Mouse (Mus musculus) limb, embryonic 15.5 days (tissue): ENCODE results near the gene Zfp583. TPM values are rescaled to one million over a fixed set of nuclear protein-coding genes. Genes with fewer than 3 reads are reported as not detected.
"Not testable (repeated sequence)": the region's sequence is repeated elsewhere in the genome, so short reads cannot be mapped to it uniquely, and the experiment has no call there.

Source experiments
- ATAC-seq: fragments of 200-750 bp; cut with Nextera tagmentation; 2 replicates; pipeline ENCODE4 v1.8.0; 2017; ENCODE audit warnings: low read depth, moderate TSS enrichment; ENCODE audit not compliant: insufficient number of reproducible peaks, low FRiP score, low TSS enrichment
- H3K27ac ChIP-seq: fragments of 300-500 bp; sonication (generic); 2 replicates; pipeline ENCODE4 v1.5.1; 2015; ENCODE audit warnings: moderate library complexity, mild to moderate bottlenecking, inconsistent platforms
- H3K27me3 ChIP-seq: fragments of 300-500 bp; sonication (generic); 2 replicates; pipeline ENCODE4 v1.6.1; 2015; ENCODE audit warnings: inconsistent platforms
- H3K36me3 ChIP-seq: fragments of 300-500 bp; sonication (generic); 2 replicates; pipeline ENCODE4 v1.6.1; 2015; ENCODE audit warnings: inconsistent platforms
- H3K4me1 ChIP-seq: fragments of 300-500 bp; sonication (generic); 2 replicates; pipeline ENCODE4 v1.6.1; 2015; ENCODE audit warnings: inconsistent platforms
- H3K4me2 ChIP-seq: fragments of 300-500 bp; sonication (generic); 2 replicates; pipeline ENCODE4 v1.6.1; 2015; ENCODE audit warnings: mild to moderate bottlenecking, inconsistent platforms
- H3K4me3 ChIP-seq: fragments of 300-500 bp; sonication (generic); 2 replicates; pipeline ENCODE4 v1.5.1; 2015; ENCODE audit warnings: mild to moderate bottlenecking, inconsistent platforms
- H3K9ac ChIP-seq: fragments of 300-500 bp; sonication (generic); 2 replicates; pipeline ENCODE4 v1.6.1; 2015; ENCODE audit warnings: inconsistent platforms
- H3K9me3 ChIP-seq: fragments of 300-500 bp; sonication (generic); 2 replicates; pipeline ENCODE4 v1.6.1; 2016; ENCODE audit warnings: inconsistent platforms
- WGBS: fragments of 180-500 bp; shearing (Covaris S2); methylation state at CpG from one replicate; pipeline ENCODE4 v1.1.7; 2015; 5-methylcytosine and 5-hydroxymethylcytosine counted together
- polyA plus RNA-seq: library from polyadenylated mRNA; unstranded; fragments of >200 nt; fragmentation: Nextera tagmentation; extraction: Ambion mirVana; gene quantifications from 2 replicates; pipeline ENCODE4 v1.2.1, GENCODE M21; 2015

Gene Zfp583
- 5.3 and 5.9 TPM in 2 replicates for polyA plus RNA-seq

DNA sequence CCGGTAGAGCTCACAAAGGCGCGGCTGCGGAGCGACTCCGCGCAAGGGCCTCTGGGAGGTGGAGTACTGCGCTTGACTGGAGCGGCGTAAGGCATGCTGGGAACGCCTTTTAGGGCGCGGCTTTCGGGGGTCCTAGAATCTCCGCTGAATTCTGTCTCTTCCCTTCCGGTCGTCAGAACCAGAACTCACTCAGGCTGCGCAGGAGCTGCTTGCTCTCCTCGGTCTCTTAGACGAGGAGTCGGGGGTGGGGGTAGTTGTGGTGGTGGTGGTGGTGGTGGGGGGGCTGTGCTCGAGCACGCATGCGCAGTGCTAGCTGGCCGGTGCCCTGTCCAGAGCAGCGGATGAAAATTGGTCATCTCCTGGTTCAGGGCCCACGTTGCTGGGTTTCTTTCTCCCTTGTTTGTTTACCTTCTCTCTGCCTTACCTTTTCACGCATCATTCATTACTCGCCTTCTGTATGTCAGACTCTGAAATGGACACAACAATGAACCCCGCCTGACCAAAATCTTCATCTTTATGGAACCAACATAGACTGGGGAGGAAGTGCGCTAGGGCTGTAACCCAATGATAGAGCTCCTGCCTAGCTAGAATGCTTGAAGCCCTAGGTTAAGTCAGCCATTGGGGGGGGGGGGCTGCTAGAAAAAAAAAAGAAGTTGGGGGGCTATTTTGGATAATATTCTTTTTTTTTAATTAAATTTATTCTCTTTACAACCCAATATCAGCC lies at the start of gene Zfp583:
Zfp583 (minus strand) TSS at position 53 of the 724 bp plus-strand sequence.
- Histone ChIP-seq H3K27ac (peak within 1 kb of the TSS; percentile 87), H3K27me3 (no peaks in the 10 kb centered on the region), H3K4me1 (peaks cover 14% of the 10 kb centered on the region; the same call in 1 of the 2 replicates), H3K36me3 (peaks cover 12% of the 10 kb centered on the region; the same call in 1 of the 2 replicates), H3K4me3 (peak within 1 kb of the TSS; percentile 62), H3K9ac (peak within 1 kb of the TSS; percentile 61), H3K4me2 (peak within 1 kb of the TSS; percentile 61), H3K9me3 (no peaks in the 10 kb centered on the region)
- peak; percentile 90 for ATAC-seq
- WGBS: 5% methylated on average over 31 of the region's 31 CpGs

DNA sequence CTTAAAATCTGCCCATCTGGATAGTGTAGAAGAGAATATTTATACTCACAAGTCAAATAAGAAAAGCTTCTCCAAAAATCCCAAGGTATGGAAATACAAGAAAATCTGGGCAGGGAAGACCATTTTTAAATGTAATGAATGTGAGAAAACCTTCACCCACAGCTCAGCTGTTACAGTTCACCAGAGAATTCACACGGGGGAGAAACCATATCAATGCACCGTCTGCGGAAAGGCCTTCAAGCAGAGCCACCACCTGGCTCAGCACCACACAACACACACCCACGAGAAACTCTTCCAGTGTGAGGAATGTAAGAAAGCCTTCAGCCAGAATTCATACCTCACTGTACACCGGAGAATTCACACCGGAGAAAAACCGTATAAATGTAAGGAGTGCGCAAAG lies 47.4 kb upstream of the Zfp583 start:
- H3K27ac ChIP-seq: no peak overlapping the region
- H3K27me3 ChIP-seq: no peaks in the 10 kb centered on the region
- ATAC-seq: no peak
- no peaks in the 10 kb centered on the region for H3K9me3 ChIP-seq
- H3K4me2 ChIP-seq: no peak overlapping the region
- H3K36me3 ChIP-seq: peaks cover 3% of the 10 kb centered on the region; the same call in 1 of the 2 replicates
- no peak overlapping the region for H3K4me3 ChIP-seq
- H3K4me1 ChIP-seq: peaks cover 10% of the 10 kb centered on the region
- WGBS: 81% methylated on average over 8 of the region's 8 CpGs
- H3K9ac ChIP-seq: no peak overlapping the region

DNA sequence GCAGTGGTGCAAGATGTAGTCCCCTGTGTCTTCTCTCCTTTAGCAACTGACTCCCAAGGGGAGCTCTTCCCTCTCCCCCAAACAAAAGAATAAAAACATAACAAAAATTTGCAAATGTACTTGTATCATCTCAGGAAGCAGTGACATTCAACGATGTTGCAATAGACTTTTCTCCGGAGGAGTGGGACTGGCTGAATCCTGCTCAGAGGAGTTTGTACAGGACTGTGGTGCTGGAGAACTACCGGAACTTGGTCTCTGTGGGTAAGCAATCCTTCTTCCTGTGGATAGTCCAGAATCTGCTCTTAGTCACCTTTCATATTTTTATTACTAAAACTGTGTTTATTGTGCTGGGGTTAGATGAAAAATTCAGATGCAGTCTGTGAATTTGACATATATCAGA lies 41.9 kb upstream of the Zfp583 start:
- no peak overlapping the region for H3K27ac ChIP-seq
- no peaks in the 10 kb centered on the region for H3K27me3 ChIP-seq
- no peak for ATAC-seq
- H3K9me3 ChIP-seq: no peaks in the 10 kb centered on the region
- no peak overlapping the region for H3K4me3 ChIP-seq
- H3K36me3 ChIP-seq: 0 out of 2 replicates have a peak, but pooled peaks cover 4% of the 10 kb centered on the region
- H3K4me1 ChIP-seq: no peaks in the 10 kb centered on the region
- WGBS: 91% methylated on average over 3 of the region's 3 CpGs
- no peak overlapping the region for H3K4me2 ChIP-seq
- no peak overlapping the region for H3K9ac ChIP-seq

DNA sequence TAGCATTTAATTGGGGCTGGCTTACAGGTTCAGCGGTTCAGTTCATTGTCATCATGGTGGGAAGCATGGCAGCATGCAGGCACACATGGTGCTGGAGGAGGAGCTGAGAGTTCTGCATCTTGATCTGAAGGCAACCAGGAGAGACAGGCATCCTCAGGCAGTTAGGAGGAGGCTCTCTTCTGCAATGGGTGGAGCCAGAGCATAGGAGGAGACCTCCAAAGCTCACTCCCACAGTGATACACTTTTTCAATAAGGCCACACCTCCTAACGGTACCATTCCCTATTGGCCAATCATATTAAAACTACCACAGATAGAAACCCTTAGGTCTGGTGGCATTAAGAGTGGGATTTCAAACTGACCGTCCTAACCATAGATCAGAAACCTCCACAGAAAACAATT lies 38.4 kb upstream of the Zfp583 start:
- Histone ChIP-seq H3K36me3 (0 out of 2 replicates have a peak, but pooled peaks cover 4% of the 10 kb centered on the region), H3K27me3 (no peaks in the 10 kb centered on the region), H3K4me3 (no peak overlapping the region), H3K4me2 (no peak overlapping the region), H3K4me1 (no peaks in the 10 kb centered on the region), H3K9me3 (no peaks in the 10 kb centered on the region), H3K27ac (no peak overlapping the region), H3K9ac (no peak overlapping the region)
- WGBS: 75% methylated on average over 3 of the region's 3 CpGs
- ATAC-seq: no peak

DNA sequence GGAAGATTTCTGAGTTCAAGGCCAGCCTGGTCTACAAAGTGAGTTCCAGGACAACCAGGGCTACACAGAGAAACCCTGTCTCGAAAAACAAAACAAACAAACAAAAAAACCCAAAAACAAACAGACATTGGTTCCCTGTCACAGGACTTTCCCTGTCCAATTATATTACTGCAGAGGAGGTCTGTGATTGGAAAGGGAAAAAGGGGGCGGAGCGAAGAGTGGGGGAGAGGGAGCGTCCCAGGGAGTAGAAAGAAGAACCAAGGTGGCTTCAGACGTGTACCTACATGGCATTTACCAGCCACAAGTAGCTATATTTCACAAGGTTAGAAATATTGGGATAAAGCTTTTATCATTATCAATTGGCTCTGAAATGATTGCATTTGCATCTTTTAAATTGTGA lies 37.1 kb upstream of the Zfp583 start:
- not testable (repeated sequence) for H3K4me2 ChIP-seq, H3K9me3 ChIP-seq, H3K9ac ChIP-seq, H3K4me3 ChIP-seq, H3K4me1 ChIP-seq, ATAC-seq, H3K27ac ChIP-seq, H3K36me3 ChIP-seq, H3K27me3 ChIP-seq
- WGBS: 79% methylated on average over 5 of the region's 5 CpGs

DNA sequence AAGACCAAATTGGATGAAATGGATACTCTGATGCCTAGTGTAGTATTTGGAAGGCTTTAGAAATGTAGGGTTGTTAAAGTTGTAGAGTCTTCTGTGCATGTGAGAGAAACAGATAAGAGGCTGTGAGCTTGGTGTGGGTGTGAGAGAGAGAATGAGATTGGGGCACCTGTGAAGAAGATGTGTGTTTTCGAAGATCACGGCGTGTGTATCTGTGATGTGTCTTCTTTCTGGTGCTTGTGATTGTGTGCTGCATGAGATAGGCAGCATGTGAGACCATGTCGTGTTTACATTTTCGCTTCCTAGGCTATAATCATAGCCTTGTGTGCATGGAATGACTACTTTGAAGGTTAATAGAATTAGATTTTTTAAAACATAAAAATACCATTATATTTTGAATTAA lies 36.1 kb upstream of the Zfp583 start:
- H3K36me3 ChIP-seq: 0 out of 2 replicates have a peak, but pooled peaks cover under 1% of the 10 kb centered on the region
- H3K27me3 ChIP-seq: no peaks in the 10 kb centered on the region
- H3K4me2 ChIP-seq: no peak overlapping the region
- no peak for ATAC-seq
- H3K4me1 ChIP-seq: no peaks in the 10 kb centered on the region
- H3K9ac ChIP-seq: no peak overlapping the region
- no peak overlapping the region for H3K4me3 ChIP-seq
- no peaks in the 10 kb centered on the region for H3K9me3 ChIP-seq
- H3K27ac ChIP-seq: no peak overlapping the region
- WGBS: 85% methylated on average over 5 of the region's 5 CpGs

DNA sequence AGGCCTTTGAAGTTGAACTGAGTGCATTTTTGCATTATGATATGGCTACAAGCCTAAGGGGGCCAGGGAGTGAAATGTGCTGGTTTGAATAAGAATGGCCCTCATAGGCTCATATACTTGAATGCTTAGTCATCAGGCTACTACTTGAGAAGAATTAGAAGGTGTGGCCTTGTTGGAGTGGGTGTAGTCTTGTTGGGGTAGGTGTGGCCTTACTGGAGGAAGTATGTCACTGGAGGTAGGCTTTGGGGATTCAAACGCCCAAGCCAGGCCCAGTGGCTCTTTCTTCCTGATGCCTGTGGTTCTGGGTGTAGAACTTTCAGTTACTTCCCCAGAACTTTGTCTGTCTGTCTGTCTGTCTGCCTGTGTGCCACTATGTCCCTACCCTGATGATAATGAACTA lies 33.7 kb upstream of the Zfp583 start:
- Histone ChIP-seq H3K36me3 (no peaks in the 10 kb centered on the region), H3K9ac (no peak overlapping the region), H3K9me3 (no peaks in the 10 kb centered on the region), H3K4me2 (no peak overlapping the region), H3K27me3 (no peaks in the 10 kb centered on the region), H3K4me3 (no peak overlapping the region), H3K4me1 (no peaks in the 10 kb centered on the region), H3K27ac (no peak overlapping the region)
- ATAC-seq: no peak
- 58% methylated on average over 1 of the region's 1 CpGs for WGBS

DNA sequence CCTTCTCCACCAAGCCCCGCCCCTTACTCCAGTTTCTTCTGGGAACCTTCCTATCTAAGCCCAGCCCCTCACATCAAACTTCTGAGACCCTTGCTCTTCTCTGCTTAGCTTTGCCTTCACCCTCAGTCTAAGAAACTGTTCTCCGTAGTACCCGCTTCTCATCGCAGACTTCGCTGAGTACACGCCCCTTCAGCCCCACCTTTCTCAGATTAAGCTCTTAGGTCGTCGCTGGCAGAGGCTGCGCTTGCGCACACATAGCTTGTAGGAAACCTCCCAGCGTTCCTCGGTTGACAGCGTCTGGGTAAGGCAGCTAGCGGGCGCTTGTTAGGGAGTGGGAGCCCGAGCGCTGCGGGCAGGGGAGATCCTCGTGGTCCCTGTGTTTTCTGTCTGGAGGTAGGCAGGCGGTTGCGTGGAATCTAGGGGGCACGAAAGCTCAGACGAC lies 32.0 kb upstream of the Zfp583 start, which contains the start of gene Zfp78:
Zfp78 (plus strand) TSS at position 234 of the 442 bp plus-strand sequence.
- Histone ChIP-seq H3K9me3 (no peaks in the 10 kb centered on the region), H3K4me2 (peak within 1 kb of the TSS; percentile 67), H3K4me3 (peak within 1 kb of the TSS; percentile 61), H3K36me3 (no peaks in the 10 kb centered on the region), H3K4me1 (no peaks in the 10 kb centered on the region), H3K27ac (peak within 1 kb of the TSS; percentile 92), H3K9ac (peak within 1 kb of the TSS; percentile 45), H3K27me3 (no peaks in the 10 kb centered on the region)
- 0% methylated on average over 23 of the region's 23 CpGs for WGBS
- ATAC-seq: peak; percentile 77

DNA sequence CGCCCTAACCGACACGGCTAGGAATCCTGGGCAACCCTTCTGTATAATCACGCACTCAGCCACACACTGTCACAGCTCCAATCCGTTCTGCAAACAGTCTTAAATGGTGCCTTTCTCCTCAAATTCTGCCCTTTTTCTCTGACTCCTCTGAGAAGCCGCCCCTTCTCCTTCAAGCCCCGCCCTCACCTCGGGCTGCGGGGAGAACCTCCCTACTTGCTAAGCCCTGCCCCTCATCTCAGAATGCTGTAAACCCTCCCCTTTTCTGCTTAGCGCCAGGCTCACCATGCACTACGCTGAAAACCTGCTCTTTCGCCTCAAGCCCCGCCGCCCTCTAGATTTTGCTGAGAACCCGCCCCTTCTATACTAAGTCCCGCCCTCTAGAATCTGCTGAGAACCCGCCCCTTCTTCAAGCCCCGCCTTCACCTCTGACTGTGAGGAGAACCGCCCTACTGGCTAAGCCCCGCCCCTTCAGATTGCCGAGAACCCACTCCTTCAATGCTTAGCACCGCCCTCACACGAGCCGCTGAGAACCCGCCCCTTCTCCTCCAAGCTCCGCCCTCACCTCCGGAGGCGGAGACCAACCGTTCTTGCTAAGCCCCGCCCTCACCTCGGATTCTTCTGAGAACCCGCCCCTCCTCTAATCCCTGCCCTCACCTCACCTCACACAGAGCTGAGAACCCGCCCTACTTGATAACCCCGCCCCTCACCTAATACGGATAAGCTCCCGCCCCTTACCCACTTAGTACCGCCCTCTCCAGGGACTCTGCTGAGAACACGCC lies 31.4 kb upstream of the Zfp583 start:
- Histone ChIP-seq H3K36me3 (no peaks in the 10 kb centered on the region), H3K9ac (peak overlapping the region; percentile 31; the same call in 1 of the 2 replicates), H3K4me2 (peak overlapping the region; percentile 67), H3K4me1 (no peaks in the 10 kb centered on the region), H3K9me3 (no peaks in the 10 kb centered on the region), H3K27me3 (no peaks in the 10 kb centered on the region), H3K4me3 (peak overlapping the region; percentile 61), H3K27ac (peak overlapping the region; percentile 92)
- WGBS: under 1% methylated on average over 38 of the region's 38 CpGs
- peak; percentile 94 for ATAC-seq

DNA sequence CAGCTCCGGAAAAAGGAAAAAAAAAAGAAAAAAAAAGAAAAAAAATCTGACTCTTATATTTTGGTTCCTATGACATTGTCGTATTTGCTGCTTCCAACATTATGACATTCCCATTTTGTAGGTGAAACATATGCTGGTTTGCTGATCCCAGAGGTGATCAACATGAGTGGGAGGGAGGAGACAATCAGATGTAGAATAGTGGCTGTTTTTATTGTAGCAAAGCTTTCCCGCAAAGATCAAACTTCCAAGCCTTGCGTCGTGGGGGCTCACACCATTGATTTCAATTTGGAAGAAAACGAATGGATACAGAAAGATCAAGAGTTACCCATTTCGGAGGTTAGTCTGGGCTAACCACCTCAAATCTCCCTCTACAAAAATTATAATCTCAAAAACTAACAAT lies 30.7 kb upstream of the Zfp583 start:
- ATAC-seq: no peak

DNA sequence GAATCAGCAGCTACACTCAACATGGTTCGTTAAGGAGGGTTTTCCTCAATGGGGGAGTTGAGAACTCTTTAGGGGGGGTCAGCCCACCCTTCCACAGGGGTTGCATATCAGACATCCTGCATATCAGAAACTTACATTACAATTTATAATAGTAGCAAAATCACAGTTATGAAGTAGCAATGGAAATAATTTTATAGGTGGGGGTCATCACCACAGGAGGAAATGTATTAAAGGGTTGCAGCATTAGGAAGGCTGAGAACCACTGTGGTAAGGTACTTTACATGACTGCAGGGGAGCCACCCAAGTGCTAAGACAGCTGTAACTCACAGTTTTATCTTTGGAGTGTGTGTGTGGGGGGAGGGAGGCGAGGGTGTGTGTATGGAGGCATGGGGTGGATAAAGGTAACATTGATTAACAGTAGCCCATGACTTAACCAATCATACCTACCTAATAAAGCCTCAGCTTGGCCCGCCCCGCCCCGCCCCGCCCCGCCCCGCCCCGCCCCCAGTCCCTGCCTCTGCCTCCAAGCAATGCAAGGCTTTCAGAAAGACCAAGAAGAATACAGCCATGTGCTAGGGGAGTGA lies 29.5 kb upstream of the Zfp583 start:
- H3K27me3 ChIP-seq: no peaks in the 10 kb centered on the region
- no peaks in the 10 kb centered on the region for H3K4me1 ChIP-seq
- H3K27ac ChIP-seq: no peak overlapping the region
- no peaks in the 10 kb centered on the region for H3K9me3 ChIP-seq
- ATAC-seq: no peak
- 16% methylated on average over 9 of the region's 9 CpGs for WGBS
- H3K9ac ChIP-seq: no peak overlapping the region
- no peak overlapping the region for H3K4me3 ChIP-seq
- no peak overlapping the region for H3K4me2 ChIP-seq
- H3K36me3 ChIP-seq: no peaks in the 10 kb centered on the region

More for the DNA sequence above, 30.7 kb upstream of the Zfp583 start:
- Histone ChIP-seq H3K27ac (peak overlapping the region; percentile 83), H3K36me3 (no peaks in the 10 kb centered on the region), H3K4me2 (peak overlapping the region; percentile 67), H3K27me3 (no peaks in the 10 kb centered on the region), H3K4me1 (no peaks in the 10 kb centered on the region), H3K9ac (peak overlapping the region; percentile 31; the same call in 1 of the 2 replicates), H3K4me3 (peak overlapping the region; percentile 61), H3K9me3 (no peaks in the 10 kb centered on the region)
- 25% methylated on average over 7 of the region's 7 CpGs for WGBS
